Mouse (Mus musculus): ENCODE results near the gene Ubr1.

Ubr1 gene

DNA sequence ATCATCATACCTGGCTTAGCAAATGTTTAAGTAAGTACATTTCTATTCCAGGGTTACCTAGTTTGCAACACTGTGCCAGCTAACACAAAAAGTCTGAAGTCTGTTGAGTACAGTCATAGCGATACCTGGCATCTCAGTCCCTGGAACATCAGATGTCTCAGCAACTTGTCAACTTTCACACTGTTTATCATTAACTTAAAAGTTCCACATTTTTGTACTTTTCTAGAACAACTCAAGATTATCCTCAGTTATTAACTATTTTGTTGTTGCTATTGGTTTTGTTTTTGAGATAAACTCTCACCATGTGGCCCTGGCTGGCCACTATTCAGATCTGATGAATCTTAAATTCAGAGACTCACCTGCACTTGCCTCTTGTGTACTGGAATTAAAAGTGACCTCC is 107.1 kb downstream of the Ubr1 start:
- DNase-seq (ENCODE audit: low read depth, low spot score) = no peak

DNA sequence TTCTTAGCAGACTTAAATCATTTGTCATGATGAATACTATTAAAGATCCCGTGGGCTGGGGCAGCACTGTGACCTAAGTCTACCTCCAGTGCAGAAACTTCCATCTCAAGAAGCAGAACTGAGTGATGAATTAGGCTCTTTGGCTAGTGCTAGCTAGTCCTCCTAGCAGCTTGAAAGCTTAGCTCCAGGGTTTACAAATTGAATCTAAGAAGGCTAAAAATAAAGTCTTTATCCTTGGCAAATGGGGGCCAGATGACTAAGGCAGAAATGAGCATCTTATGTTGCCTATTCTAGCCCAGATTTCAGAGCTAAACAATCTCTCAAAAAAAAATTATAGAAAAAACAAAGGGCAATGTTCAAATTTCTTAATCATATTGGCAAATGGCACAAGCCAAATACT is 109.8 kb downstream of the Ubr1 start:
- DNase-seq (ENCODE audit: low read depth, low spot score) = no peak

DNA sequence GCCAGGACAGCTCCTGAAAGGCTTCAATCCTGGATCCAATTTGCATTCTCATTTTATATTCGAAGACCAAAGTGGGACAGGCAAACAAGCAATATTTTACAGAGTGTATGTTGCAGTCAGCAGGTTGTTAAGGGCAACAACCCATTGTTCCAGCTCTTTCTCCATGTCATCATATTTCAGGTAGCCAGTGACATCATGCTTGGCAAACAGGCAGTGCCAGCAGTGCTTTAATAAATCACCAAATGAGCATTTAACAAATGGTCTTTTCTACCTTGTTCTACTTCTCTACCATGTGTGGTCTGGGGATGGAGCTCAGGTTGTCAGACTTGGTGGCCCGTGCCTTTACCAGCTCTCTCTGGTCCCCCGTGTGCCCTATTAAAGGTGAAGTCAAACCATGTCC is 112.4 kb downstream of the Ubr1 start:
- DNase-seq (ENCODE audit: low read depth, low spot score) = no peak

DNA sequence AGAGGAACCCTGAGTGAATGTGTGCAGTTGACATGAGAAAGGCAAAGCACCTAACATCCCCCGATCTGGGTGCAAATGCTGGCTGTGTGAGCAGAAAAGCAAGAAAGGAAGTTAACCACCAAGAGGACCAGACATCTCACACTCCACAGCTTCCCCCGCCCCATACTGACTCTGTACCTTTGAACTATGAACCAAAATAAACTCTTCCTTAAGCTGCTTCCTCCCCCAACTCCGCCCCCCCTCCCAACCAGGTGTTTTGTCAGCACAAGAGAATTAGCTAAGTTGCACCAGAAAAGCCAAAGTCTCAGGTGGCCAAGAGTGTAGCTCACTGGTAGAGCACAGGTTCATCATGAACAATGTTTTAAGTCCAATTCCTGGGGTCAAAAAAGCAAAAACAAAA is 117.4 kb downstream of the Ubr1 start:
- no peak for DNase-seq (ENCODE audit: low read depth, low spot score)

DNA sequence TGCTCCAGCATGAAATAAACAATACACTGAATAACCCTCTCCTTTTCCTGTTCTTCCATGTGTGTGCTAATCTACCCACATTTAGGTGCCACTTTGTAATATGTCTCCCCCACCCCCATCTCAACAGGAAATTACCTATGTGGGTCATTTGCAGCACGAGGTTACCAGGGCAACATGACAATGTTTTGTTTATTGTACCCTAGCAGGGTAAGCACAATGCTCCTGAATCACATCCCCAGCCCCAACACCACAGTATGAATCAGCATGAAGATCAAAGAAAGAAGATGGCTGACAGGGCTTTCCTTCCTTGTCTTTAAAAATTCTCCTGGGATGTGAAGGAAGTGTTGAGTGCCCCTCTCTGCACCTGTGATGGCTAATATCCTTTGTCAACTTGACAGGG is 117.9 kb downstream of the Ubr1 start:
- no peak for DNase-seq (ENCODE audit: low read depth, low spot score)

DNA sequence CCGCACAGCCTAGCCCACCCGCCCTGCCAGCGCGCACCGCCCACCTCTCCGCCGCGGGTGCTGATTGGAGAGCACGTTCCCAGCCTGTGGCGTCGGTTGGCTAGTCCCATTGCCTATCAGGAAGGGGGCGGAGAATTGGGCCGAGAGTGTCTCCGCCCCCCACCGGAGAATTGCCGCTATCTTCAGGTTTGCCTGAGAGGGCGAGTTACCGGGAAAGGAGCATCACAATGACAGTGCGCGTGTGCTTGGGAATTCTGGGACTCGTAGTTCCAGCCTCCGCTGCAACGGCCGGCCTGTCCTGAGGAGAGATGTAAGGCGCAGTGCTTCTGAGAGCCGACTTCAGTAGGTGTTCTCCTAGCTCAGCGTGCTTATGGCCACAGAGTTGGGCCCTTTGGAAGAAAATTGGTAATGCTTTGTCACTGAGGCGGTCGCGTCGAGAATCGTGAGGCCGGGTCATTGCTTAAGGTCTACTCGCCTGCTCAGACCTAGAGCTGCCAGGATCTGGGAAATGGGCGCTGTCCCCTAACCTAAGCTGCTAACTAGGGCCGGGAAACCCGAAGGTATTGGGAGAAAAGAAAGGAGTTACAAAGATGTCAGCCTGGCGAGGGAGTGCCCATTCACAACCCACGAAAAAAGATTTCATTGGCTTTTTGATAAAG is 120.0 kb downstream of the Ubr1 start, which contains the start of gene Ttbk2:
TSS of gene Ttbk2 (minus strand) at position 181 of the 659 bp plus-strand sequence.
- peak; percentile 99 for DNase-seq (ENCODE audit: low read depth, low spot score)

DNA sequence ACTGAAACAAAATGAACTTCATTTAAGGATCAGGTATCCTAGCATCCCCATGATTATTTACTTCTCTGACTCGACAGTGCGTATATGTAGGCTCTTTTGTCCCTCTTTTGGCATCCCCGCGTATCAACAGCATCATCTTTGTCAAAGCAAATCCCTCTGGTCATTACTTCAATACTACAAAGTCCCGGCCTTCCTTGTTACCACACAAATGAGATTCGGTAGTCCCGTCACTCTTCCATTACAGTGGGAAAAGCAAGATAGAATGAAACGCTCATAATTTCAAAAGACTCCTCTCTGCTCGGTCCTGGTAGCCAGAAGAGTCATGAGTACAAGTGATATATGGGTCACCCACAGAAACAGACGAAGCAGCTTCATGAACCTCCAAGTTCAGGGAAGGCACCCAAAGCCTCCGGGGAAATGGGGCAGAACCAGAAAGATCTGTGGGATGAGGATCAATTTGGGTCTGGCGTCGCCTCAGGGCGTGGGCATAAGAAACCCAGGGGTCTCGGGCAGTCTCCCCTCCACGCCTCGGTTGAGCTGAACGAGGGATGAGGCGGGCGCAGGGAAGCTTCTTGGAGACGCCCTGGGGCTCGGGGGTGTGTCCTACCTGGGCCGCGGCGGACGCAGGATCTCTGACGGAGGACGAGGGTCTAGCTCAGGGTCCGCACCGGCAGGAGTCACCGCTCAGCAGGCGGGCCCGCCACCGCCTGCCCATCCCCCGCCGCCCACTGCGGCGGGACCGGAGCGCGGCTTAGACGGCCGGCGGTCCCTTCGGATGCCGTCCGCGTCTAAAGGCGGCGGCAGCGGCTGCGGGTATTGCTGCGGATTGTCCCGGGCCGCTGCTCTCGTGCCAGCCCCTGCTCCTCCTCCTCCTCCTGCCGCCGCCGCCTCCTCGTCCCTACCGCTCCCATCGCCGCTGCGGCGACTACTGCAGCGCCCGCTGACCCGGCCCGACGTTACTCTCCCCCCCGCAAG is 120.8 kb downstream of the Ubr1 start, which contains the start of gene Cdan1:
TSS of gene Cdan1 (minus strand) at position 680 of the 975 bp plus-strand sequence.
- peak; percentile 57 for DNase-seq (ENCODE audit: low read depth, low spot score)

DNA sequence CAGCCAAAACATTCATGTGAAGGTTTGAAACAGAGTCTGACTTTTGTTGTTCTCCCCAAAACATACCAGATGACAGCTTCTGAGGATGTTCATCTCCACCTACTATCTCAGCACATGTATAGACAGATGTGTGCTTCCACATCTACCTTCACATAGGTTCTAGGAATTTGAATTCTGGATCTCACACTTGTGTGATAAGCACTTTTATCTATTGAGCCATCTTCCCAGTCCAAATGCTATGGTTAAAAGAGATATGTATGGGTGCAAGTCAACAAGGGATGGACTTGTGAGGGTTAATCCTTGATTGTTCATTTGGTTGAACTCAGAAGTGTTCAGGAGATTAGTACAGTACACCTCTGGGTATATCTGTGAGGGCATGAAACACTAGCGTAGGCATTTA is 125.2 kb downstream of the Ubr1 start:
- no peak for DNase-seq (ENCODE audit: low read depth, low spot score)

DNA sequence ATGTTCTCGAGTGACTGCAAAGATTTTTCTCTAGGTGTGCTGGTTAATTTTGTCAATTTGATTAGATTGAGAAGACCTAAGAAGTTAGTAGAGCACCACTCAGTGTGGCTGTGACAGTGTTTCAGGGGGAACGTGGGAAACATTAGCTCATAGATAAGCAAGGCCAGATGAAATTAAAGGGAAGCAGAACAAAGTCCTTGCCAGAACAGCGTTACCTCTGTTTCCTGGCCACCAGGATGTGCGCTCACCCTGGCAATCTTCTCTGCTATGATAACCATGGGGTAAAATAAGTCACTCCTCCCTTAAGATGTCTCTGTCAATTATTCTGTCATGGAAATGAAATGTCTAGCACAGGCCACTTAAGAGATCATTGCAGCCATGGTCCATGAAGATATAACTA is 126.5 kb downstream of the Ubr1 start:
- no peak for DNase-seq (ENCODE audit: low read depth, low spot score)

DNA sequence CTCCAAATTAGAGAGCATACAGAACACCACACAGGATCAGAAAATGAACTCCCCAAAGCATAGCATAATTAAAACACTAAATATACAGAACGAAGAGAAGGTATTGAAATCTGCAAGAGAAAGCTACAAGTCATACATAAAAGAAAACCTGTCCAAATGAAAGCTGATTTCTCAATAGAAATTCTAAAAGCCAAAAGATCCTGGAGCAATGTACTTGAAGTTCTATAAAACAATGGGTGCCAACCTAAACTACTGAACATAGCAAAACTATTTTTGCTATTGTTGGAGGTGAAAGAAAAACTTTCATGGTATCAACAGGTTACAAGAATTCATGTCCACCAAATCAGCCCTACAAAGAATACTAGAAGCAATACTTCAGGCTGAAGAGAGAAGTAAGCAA is 129.3 kb downstream of the Ubr1 start:
- no peak for DNase-seq (ENCODE audit: low read depth, low spot score)

DNA sequence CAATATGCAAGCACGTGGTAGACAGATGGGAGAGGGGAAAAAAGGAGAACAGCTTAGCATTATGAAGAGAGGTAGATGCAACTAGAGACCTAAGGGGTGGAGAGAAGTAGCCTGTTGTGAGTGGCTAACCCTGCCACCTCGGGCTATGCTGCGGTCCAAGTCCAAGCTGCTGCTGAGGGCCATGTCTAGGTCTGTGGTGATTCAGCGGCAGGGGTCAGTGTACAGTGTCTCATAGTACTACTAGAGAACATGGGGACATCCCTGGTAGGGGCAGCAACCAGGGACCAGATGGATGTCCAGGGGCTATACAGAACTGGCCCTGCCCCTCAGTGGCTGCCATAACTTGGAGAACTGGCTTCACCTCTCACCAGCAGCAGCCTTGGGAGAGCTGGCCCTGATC is 135.3 kb downstream of the Ubr1 start:
- DNase-seq (ENCODE audit: low read depth, low spot score) = no peak

DNA sequence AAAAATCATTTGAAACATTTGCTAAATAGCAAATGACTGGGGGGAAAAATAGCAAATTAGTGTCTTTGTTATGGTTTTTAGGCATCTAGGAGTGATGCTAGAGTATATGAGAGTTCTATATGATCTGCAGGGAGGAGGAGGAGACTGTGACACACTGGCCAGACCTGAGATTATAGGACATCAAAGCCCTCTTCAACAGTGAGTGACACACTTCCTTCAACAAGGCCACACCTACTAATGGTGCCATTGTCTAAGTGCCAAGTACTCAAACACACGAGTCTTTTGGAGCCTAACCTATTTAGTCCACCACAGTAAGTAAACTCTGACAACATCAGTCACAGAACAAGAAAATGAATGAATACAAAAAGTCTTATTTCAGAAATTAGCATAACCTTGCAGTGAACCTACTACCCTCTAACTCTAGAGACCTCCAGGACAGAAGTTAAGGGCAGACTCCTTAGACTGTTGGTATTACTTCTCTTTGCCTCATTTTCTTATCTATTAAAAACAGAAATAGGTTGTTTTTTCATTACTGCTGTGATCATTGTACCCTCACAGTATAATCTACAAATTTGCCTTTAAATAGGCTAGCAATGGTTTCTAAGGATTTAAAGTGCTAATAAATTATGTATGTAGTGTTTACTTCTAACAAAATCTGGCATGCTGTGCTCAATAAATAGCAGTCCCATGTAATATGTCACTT is 143.4 kb downstream of the Ubr1 start:
- no peak for DNase-seq (ENCODE audit: low read depth, low spot score)
